Mouse (Mus musculus) liver, adult 2 months (tissue): ENCODE measurements around the gene Gm12355. TPM values are rescaled to one million over a fixed set of nuclear protein-coding genes. Genes with fewer than 3 reads are reported as not detected.
A peak's percentile ranks its signal among the peaks of the same experiment; 100 is the strongest.
"Not testable (repeated sequence)": the region's sequence is repeated elsewhere in the genome, so short reads cannot be mapped to it uniquely, and the experiment has no call there.

Experiments
- DNase-seq: peaks from one replicate; pipeline ENCODE4 v3.0.0-alpha.2; 2011; ENCODE audit warnings: low read depth, low spot score; ENCODE audit errors: extremely low read depth
- H3K27ac ChIP-seq: fragments of 200-500 bp; replicated peaks from 2 replicates; pipeline ENCODE4 v1.5.1; 2012; ENCODE audit warnings: low read depth, mild to moderate bottlenecking, control low read depth, inconsistent platforms, low read length; ENCODE audit not compliant: insufficient read depth
- H3K27me3 ChIP-seq: fragments of 200-500 bp; 2 replicates; pipeline ENCODE4 v1.6.1; 2012; ENCODE audit warnings: mild to moderate bottlenecking, moderate library complexity, low read length, inconsistent platforms; ENCODE audit not compliant: control insufficient read depth, insufficient read depth
- H3K36me3 ChIP-seq: fragments of 200-500 bp; 2 replicates; pipeline ENCODE4 v1.6.1; 2012; ENCODE audit warnings: low read length, inconsistent platforms; ENCODE audit not compliant: control insufficient read depth, insufficient read depth
- H3K4me1 ChIP-seq: fragments of 200-500 bp; 2 replicates; pipeline ENCODE4 v1.6.1; 2011; ENCODE audit warnings: low read length; ENCODE audit not compliant: control insufficient read depth, insufficient read depth
- H3K4me3 ChIP-seq: fragments of 200-500 bp; 2 replicates; pipeline ENCODE4 v1.5.1; 2011; ENCODE audit warnings: low read depth, mild to moderate bottlenecking, control low read depth, low read length, moderate library complexity; ENCODE audit not compliant: insufficient read depth
- H3K79me2 ChIP-seq: fragments of 200-500 bp; 2 replicates; pipeline ENCODE4 v1.6.1; 2012; ENCODE audit warnings: inconsistent platforms, mild to moderate bottlenecking, low read length, moderate library complexity; ENCODE audit not compliant: control insufficient read depth, insufficient read depth
- H3K9ac ChIP-seq: fragments of 200-500 bp; 2 replicates; pipeline ENCODE4 v1.6.1; 2012; ENCODE audit warnings: low read depth, mild to moderate bottlenecking, control low read depth, inconsistent platforms, low read length
- CTCF ChIP-seq: fragments of 200-500 bp; IDR thresholded peaks from 2 replicates; pipeline ENCODE4 v1.5.1; 2011; ENCODE audit warnings: low read depth, low read length, control low read depth
- POLR2A ChIP-seq: fragments of 200-500 bp; IDR thresholded peaks from 2 replicates; pipeline ENCODE4 v1.6.1; 2011; ENCODE audit warnings: low read length, control low read depth; ENCODE audit not compliant: insufficient read depth; ENCODE audit errors: extremely low read depth
- WGBS: fragments of 180-500 bp; shearing (Covaris S2); methylation state at CpG from one replicate; pipeline ENCODE4 v1.1.7; 2018; 5-methylcytosine and 5-hydroxymethylcytosine counted together
- polyA plus RNA-seq: library from polyadenylated mRNA; depleted of rRNA; stranded (reverse); fragments of >200 nt; gene quantifications from 2 replicates; pipeline ENCODE4 v1.2.3, GENCODE M21; 2012; rRNA removed
- total RNA-seq: library from RNA; depleted of rRNA; stranded (reverse); fragments of >200 nt; gene quantifications from 2 replicates; pipeline ENCODE4 v1.2.3, GENCODE M21; 2014; rRNA removed

Gene Gm12355
- total RNA-seq (not detected in 2 replicates), polyA plus RNA-seq (not detected in 2 replicates)

GRCm38 (mm10) chr11:98625611-98626410 lies at the start of gene Gm12355, which contains the start of gene Gsdma3:
Gene Gm12355 (minus strand): TSS chr11:98625661.
Gene Gsdma3 (plus strand): TSS chr11:98626360.
- TF ChIP-seq POLR2A = no peak
- TF ChIP-seq CTCF = no peak
- Histone ChIP-seq H3K36me3 (no peaks in the 10 kb centered on the region), H3K4me1 (no peaks in the 10 kb centered on the region), H3K4me3 (no peak within 1 kb of the TSS), H3K27me3 (no peaks in the 10 kb centered on the region), H3K9ac (no peak within 1 kb of the TSS), H3K27ac (no peak within 1 kb of the TSS), H3K79me2 (no peaks in the 10 kb centered on the region)
- no peak for DNase-seq
- 92% methylated on average over 10 of the region's 10 CpGs for WGBS

- WGBS = 5% methylated on average over 7 of the region's 7 CpGs
- H3K9ac ChIP-seq = not testable (repeated sequence)
These were observed 47.7 kb upstream of the Gm12355 start for GRCm38 (mm10) chr11:98673136-98673535.

GRCm38 (mm10) chr11:98672482-98672881 lies 47.0 kb upstream of the Gm12355 start:
- Histone ChIP-seq H3K9ac (no peak overlapping the region), H3K27me3 (0 out of 2 replicates have a peak, but pooled peaks cover 3% of the 10 kb centered on the region)
- 63% methylated on average over 5 of the region's 5 CpGs for WGBS

More at GRCm38 (mm10) chr11:98673136-98673535, 47.7 kb upstream of the Gm12355 start:
- not testable (repeated sequence) for H3K36me3 ChIP-seq, H3K79me2 ChIP-seq, H3K27ac ChIP-seq, H3K4me3 ChIP-seq, H3K4me1 ChIP-seq, H3K27me3 ChIP-seq
- TF ChIP-seq CTCF = peak; percentile 40
- DNase-seq = peak; percentile 19

GRCm38 (mm10) chr11:98671857-98672256 lies 46.4 kb upstream of the Gm12355 start:
- 48% methylated on average over 5 of the region's 5 CpGs for WGBS
- no peak for DNase-seq

More at GRCm38 (mm10) chr11:98672482-98672881, 47.0 kb upstream of the Gm12355 start:
- no peak overlapping the region for H3K27ac ChIP-seq
- no peak overlapping the region for H3K4me3 ChIP-seq
- H3K4me1 ChIP-seq = no peaks in the 10 kb centered on the region
- no peaks in the 10 kb centered on the region for H3K79me2 ChIP-seq
- no peaks in the 10 kb centered on the region for H3K36me3 ChIP-seq
- DNase-seq = no peak
- TF ChIP-seq CTCF (no peak), POLR2A (no peak)

GRCm38 (mm10) chr11:98671284-98671815 lies 45.9 kb upstream of the Gm12355 start:
- WGBS = 59% methylated on average over 3 of the region's 3 CpGs
- H3K4me1 ChIP-seq = no peaks in the 10 kb centered on the region
- H3K36me3 ChIP-seq = no peaks in the 10 kb centered on the region
- H3K9ac ChIP-seq = no peak overlapping the region
- TF ChIP-seq POLR2A = no peak
- no peak for TF ChIP-seq CTCF
- H3K4me3 ChIP-seq = no peak overlapping the region
- H3K27ac ChIP-seq = no peak overlapping the region
- DNase-seq = no peak
- no peaks in the 10 kb centered on the region for H3K79me2 ChIP-seq
- H3K27me3 ChIP-seq = 0 out of 2 replicates have a peak, but pooled peaks cover 3% of the 10 kb centered on the region

More at GRCm38 (mm10) chr11:98671857-98672256, 46.4 kb upstream of the Gm12355 start:
- Histone ChIP-seq H3K36me3 (no peaks in the 10 kb centered on the region), H3K27me3 (0 out of 2 replicates have a peak, but pooled peaks cover 3% of the 10 kb centered on the region), H3K4me1 (no peaks in the 10 kb centered on the region), H3K27ac (no peak overlapping the region), H3K79me2 (no peaks in the 10 kb centered on the region), H3K9ac (no peak overlapping the region), H3K4me3 (no peak overlapping the region)
- no peak for TF ChIP-seq POLR2A

- H3K4me3 ChIP-seq = no peak overlapping the region
- WGBS = 18% methylated on average over 2 of the region's 2 CpGs
- no peaks in the 10 kb centered on the region for H3K79me2 ChIP-seq
- no peak overlapping the region for H3K27ac ChIP-seq
- no peak for DNase-seq
- H3K9ac ChIP-seq = no peak overlapping the region
- H3K27me3 ChIP-seq = 0 out of 2 replicates have a peak, but pooled peaks cover 3% of the 10 kb centered on the region
- TF ChIP-seq POLR2A (no peak), CTCF (no peak)
- H3K4me1 ChIP-seq = no peaks in the 10 kb centered on the region
- H3K36me3 ChIP-seq = no peaks in the 10 kb centered on the region
These were observed 43.5 kb upstream of the Gm12355 start for GRCm38 (mm10) chr11:98668984-98669383.
